Mouse (Mus musculus): ENCODE measurements around the gene Tex264.

- TF ChIP-seq CTCF (IDR thresholded peaks at IDR 0.05; ENCODE audit: extremely low read depth, insufficient read depth, insufficient read length, insufficient replicate concordance) (no peak), POLR2A (IDR thresholded peaks at IDR 0.05; ENCODE audit: low read depth, low read length) (no peak)
These were observed 26.3 kb downstream of the Tex264 start for GRCm38 (mm10) chr9:106659441-106659840.
